Mouse (Mus musculus): Measurements from ENCODE around the gene Chmp3.

The Chmp3 gene

DNA sequence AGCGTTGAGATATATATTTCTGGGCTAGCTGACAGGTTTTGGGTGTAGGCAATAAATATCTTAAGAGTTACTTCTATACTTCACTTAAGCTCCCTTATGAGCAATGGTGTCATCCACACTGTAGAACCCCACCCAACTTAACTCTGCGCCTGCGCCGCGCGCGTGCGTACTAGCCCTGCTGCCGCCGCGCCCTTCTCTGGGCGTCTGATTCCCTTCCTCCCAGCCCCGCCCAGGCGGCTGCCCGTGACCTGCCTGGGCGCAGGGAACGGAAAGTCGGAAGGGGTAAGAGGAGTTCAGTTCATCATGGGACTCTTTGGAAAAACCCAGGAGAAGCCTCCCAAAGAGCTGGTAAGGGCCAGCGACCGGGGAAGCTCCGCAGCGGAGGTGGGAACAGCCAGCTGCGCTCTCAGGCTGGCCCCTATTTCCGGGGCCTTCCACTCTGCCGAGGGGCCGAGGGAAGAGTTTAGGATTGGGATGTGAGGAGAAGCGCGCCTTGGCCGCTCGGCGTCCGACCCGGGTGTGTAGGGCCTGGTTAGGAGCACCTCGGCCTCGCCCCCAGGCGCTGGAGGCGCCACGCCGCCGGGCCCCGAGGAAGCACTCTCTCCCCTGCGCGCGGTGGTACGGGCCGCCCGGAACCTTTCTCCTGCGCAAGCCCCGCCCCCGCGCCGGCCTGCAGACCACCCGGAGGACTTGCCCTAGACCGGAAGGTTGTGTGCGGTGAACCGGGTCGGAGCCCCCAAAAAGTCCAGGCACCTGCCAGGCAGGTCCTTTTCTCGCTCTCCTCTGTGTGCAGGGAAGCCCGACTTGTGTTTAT, at the start of gene Chmp3:
Gene Chmp3, plus strand, starts transcription at position 112 of the 814 bp plus-strand sequence.
- DNase-seq (ENCODE audit: inconsistent ontology term) = peak; percentile 97

DNA sequence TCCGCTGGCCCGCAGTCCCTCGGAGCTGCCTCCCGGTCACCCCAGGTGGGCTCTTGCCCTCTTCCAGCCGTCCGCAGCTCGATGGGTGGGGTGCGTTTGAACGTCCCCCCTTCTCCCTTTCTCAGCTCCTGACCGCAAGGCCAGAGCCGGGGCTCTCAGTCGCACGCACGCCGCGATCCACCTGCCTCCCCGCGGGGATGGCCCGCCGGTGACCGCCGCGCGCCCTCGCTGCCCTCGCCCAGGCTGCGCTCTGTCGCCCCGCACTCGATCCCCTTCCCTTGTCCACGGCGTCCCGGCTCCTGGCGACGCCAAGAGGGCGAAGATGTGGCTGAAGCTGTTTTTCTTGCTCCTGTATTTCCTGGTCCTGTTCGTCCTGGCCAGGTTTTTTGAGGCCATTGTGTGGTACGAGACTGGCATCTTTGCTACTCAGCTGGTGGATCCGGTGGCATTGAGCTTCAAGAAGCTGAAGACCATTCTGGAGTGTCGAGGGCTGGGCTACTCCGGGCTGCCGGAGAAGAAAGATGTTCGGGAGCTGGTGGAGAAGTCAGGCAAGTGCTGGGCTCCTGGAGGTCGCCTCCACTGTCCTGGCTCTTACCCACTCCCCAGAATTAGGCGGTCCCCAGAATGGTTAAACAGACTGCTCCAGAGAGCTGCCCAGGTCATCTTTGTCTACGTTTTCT, 49.1 kb upstream of the Chmp3 start:
- peak; percentile 67 for DNase-seq (ENCODE audit: inconsistent ontology term)

DNA sequence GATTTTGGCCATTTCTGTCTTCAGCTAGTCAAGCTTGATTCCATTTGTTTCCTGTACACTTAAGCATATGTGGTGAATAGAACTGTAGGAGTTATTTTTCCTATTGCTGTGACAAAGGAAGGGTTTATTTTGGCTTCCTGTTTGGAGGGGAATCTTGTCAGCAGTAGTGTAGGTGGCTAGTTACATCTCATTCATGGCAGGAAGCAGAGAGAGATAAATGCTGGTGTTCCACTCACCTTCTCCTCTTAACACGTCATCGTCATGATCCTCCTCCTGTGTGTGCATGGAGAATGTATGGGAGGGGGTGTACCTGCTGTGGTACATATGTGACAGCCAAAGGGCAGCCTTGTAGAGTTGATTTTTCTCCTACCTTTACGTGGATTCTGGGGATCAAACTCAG, 43.0 kb upstream of the Chmp3 start:
- DNase-seq (ENCODE audit: inconsistent ontology term) = no peak

DNA sequence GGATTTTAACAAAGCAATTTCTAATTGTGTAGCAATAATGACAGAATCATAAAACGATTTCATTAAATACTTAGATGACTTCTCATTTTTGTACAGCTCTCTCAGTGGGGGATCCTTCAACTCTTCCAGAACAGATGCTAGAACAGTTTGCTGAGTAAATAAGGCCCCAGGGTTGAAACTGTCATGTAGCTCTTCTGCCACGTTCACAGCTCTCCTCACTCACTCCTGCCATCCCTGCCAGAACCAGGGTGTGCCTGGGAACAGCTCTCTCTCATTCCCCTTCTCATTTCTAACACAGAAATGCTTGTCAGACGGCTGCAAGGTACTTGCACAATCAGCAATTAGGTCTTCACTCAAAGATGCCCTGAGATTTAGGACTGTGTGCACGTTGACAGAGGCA, 40.6 kb upstream of the Chmp3 start:
- no peak for DNase-seq (ENCODE audit: inconsistent ontology term)

DNA sequence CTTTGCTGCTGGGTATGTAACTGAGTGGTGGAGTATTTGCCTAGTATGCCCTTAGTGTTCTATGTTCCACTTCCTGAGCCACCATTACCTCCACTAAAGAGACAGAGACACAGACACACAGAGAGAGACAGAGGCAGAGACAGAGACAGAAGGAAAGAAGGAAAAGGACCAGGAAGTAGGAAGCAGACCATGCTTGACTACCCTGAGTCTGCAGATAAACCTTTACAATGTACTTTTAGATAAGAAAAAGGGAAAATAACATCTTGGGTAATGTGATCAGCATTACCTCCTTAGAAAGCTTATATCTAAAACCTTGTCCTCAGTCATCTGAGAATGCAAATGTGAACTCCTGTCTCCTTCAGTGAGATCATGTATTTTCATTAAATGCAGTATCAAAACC, 39.9 kb upstream of the Chmp3 start:
- DNase-seq (ENCODE audit: inconsistent ontology term) = no peak

DNA sequence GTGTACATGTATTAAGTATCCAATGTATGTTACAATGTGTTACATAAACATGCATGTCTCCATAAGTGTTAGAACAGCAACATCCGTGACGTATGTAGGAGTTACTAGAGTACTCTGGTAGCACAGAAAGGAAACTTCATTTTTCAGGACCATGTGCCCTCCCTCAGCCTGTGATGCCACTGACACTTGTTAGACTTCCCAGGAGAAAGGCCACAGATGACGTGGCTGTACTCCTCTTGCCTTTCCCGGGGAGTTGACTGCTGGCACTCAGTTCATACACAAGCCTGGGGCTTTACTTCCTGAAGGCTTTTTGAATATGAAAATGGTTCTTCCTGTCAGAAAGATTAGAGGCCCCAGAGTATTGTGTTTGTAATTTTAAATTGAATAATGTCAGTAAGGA, 39.5 kb upstream of the Chmp3 start:
- DNase-seq (ENCODE audit: inconsistent ontology term) = no peak

DNA sequence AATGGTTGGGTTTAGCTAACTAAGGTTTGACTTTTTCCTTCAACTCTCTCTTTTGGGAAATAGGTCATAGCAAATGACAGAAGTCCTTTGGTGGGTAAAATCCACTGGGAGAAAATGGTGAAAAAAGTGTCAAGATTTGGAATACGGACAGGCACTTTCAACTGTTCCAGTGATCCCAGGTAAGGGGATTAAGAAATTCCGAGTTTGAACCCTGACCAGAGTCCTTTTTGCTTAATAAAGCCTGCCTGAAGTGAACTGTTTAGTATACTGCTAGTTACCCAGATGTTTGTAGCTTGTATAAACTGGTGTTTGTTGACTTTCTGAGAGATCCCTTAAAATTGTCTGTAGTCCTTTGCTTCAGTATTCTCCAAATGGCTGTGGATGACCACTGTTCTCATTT, 37.9 kb upstream of the Chmp3 start:
- DNase-seq (ENCODE audit: inconsistent ontology term) = no peak

DNA sequence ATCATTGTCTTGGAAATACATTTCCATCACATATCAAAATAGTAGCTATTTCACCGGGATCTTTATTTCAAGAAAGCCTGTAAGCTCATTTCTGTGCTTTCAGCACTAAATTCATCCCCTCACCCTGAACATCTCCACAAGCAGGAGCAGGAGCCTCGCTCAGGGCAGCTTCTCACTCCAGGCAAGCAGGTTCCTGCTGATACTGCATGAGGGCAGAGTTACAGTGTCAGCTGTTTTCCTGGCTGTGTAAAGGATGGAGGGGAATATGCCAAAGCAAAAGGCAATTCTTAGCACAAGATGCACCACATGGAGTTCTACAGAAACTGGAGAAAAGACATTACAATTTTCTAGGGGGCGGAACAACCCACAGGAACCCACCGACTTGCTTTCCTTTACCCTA, 24.1 kb upstream of the Chmp3 start:
- DNase-seq (ENCODE audit: inconsistent ontology term) = no peak

DNA sequence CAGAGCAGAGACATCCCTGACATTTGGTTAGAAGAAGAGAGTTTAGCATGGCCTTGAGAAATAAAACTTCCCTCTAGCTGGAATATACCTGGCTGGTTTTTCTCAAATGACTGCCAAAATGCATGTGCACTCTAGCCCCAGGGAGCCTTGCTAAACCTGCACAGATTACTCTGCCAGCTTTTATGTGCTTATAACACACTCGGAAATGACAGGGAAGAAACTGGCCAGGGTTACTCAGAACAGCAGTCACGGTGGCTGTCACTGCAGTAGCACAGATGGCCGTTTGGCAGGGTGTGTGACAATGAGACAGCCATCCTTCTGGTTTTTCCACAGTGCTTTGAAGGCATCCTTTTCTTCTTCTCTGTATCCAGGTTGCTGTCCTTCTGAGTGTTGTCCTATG, 18.0 kb upstream of the Chmp3 start:
- DNase-seq (ENCODE audit: inconsistent ontology term) = no peak

DNA sequence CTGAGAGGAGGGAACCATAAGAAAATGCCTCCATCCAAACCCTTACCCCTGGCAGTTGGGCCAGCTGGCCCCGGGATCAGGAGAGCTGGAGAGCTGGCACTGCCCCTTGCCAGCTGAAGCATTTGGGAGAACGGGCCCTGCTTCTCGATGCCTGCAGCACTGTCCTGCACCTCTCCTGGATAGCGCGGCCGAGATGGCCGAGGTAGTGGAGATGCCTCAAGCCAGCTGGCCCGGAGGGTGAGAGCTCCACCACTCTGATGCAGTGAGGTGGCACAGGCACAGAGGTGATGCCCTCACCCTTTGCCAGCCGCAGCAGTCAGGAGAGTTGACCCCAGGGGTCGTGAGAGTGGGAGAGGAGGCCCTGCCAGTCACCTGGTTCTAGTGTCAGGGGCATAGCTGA, 16.5 kb upstream of the Chmp3 start:
- no peak for DNase-seq (ENCODE audit: inconsistent ontology term)

DNA sequence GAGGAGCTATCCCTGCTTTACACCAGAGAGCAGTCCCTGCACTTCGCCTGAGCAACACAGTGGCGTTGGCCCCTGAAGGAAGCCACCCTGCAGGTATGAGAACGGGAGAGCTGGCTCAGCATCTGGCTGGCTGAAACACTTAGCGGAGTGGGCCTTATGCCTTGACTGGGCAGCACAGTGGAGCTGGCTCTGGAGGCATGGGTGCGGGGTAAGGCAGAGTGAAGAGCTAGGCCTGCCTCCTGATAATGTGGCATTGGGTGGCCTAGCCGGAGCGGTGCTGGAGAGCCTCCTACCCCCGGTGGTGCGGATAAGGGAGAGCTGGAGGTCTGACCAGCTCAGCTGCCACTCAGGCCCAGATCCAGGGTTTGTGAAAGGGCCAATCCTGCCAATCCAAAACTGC, 15.8 kb upstream of the Chmp3 start:
- no peak for DNase-seq (ENCODE audit: inconsistent ontology term)

DNA sequence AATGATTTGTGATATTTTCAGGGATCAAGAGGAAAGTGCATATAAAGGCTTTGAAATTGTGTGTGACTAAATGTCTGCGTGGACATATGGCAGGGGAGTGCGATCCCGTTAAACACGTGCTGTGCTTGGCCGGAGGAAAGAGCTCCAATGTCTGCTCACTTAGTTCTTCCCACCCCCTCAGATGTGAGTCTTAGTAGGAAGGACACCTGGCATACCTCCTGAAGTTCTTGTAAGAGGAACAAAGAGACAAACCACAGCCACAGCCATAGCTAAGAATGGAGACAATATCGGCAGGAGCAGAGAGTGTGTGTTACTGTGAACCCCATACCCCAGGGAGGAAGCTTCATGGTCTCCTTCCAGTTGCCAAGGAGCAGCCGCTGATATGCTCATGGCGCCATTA, 13.4 kb upstream of the Chmp3 start:
- DNase-seq (ENCODE audit: inconsistent ontology term) = no peak

DNA sequence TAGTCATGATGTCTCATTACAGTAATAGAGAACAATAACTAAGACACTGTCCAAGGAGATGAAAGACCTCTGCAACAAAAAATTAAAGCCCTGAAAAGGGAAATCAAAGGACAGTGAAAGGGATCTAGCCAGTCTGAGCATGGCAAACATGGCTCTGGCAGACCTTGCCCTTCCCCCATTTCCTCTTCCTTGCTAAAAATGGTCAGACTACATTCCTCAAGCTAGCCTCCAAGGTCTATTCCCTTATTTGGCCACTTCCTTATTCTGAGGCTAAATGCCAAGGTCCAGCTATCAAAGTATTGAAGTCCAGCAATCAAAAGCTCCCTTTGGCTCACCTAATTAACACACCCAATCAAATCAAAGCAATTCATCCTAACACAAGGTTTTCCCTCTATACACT, 6.3 kb upstream of the Chmp3 start:
- DNase-seq (ENCODE audit: inconsistent ontology term) = peak; percentile 25

DNA sequence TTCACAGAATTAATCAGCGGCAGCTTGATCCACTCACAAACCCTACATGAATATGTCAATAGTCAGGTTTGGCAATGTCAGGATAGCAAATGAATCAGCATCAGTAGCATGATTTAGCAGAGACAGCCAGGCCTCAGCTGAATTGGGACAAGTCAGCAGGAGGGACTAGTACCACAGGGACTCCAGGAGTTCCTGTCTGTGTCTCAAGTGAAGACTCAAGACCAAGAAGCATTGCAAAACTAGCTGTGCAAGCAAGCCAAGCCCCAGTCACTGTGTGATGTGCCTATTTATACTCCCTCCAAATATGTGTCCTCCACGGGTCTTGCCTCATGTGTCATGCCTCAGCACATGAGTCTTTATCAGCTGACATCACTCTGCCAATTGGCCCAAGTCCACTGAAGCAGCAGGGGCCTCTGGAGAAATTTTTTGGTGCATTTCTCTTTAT, 11.9 kb downstream of the Chmp3 start:
- peak; percentile 30 for DNase-seq (ENCODE audit: inconsistent ontology term)

DNA sequence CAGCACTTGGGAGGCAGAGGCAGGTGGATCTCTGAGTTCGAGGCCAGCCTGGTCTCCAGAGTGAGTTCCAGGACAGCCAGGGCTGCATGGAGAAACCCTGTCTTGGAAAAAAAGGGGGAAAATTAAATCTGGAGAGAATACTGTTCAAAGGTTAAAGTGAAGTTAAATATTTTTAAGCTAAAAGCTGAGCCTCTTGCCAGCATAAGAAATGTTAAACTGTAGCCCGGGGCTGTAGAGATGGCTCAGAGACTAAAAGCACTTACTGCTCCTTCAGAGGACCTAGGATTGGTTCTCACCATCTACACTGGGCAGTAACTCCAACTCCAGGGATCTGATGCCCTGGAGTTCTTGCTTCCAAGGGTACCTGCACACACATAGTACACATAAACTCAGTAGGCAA, 13.2 kb downstream of the Chmp3 start:
- no peak for DNase-seq (ENCODE audit: inconsistent ontology term)

DNA sequence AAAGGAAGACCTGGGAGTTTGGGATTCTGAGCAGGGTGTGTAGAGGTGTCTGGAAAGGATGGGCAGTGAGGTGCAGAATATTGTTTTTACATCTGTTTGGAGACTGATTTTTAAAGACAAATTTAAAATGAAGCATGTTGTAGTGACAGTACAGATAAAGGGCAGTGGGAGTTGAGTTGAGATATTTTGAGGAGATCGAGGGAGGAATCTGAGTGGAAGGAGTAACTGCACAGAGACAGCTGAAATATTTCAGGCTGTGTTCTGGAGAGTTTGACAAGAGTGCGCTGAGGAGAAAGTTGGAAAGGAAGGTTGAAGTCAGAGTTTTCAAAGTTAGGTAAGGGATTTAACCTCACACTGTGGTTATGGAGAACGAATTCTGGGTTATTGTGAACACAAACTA, 25.0 kb downstream of the Chmp3 start:
- no peak for DNase-seq (ENCODE audit: inconsistent ontology term)

DNA sequence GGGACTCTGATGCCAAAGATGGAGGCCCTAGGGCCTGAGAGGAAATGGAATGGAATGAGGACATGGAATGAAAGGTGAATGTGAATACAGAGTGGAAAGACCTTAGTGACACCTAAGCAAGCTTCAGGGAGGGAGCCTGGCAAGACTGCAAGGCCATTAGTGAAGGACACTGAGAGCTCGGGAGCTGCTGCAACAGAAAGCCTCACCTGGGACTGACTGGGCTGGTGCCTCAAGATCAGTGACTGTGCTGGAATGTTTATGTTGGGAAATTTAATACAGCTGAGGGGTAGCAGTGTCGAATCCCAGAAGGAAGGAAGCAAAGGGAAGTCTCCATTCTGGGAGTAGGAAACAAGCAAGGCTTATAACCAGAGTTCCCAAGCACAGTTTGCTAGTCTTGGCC, 25.4 kb downstream of the Chmp3 start:
- no peak for DNase-seq (ENCODE audit: inconsistent ontology term)

DNA sequence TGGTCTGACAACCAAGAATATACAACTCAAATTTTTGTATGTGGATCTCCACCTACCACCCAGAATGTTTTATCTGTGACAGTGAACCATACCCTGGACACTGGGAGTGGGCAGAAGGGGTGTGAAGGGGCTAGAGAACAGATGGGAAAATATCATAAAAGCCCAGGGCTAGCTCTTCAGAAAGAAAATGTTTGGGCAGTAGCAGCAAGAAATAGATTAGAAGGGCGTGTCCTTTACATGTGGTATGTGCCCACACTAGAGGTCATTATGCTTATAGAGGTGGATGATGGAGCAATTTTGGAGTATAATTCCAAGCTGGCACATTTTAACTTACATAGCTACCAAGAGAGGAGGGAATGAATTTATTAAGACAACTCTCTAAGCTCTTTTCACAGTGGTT, 31.8 kb downstream of the Chmp3 start:
- DNase-seq (ENCODE audit: inconsistent ontology term) = no peak

DNA sequence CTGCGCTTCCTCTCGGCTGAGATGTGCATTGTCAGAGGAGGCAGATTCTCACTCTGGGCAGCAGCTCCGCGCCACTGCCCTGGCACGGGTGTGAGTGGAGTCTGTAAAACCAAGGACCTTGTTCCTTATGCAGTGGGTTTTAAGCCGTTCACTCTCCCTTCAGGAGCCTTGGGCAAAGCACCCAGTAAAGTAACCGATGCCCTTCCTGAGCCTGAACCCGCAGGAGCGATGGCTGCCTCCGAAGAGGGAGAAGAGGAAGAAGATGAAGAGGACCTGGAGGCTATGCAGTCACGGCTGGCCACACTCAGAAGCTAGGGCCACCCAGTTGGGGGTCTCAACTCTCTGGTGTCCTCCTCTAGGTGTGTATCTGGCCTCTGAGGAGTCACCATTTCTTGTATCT, 35.9 kb downstream of the Chmp3 start:
- DNase-seq (ENCODE audit: inconsistent ontology term) = no peak

DNA sequence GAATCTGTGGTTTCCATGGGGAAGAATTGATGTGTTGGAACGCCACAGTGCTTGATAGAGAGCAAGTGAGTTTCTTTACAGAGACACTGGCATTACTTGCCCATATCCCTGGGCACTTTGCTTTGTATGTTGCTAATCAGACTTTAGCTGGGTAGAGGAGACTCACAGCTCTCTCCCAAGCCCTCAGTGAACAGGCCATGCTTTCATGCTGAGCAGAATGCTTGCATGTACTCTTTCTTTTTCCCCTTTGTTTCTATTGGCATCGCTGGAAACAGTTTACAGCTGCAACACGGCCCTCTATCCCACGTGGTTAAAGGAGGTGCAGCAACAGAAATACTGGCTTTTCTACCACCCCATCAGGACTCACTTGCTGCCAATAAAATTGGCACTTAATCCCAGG, 39.6 kb downstream of the Chmp3 start:
- no peak for DNase-seq (ENCODE audit: inconsistent ontology term)

DNA sequence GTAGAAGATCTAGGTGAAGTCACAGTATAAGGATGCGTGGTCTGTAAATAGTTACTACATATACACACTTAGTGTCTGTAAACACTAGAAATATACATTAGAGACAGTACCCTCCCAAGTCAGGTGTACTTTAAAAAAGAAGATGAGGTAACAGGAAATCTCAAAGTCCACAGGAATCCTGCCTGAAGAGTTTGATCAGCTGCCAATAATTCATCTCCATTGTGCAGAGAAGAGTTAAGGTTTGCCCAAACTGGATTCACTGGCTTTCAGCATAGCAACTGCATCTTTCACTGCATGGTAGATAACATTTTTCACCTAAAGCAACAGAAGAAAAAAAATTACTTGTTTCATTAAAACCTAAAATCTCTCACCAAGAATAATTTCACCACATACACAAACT, 45.8 kb downstream of the Chmp3 start:
- no peak for DNase-seq (ENCODE audit: inconsistent ontology term)

DNA sequence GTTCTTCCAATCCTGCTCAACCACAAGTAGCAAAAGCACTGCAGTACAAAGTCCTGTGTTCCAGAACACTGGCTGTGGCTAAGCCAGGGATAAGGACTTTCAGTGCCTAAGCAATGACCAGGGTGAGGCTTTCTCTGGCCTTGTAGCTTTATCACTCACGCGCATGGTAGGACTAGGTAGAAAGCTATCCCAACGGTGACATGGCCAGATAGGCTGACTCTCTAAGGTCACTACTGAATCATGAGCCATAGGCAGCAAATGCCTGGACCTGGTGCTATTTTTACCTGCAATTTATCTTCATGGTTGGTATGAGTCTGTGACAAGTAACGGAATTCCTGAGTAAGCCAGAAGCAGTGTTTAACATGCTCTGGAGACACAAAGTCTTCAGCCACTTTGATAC, 46.6 kb downstream of the Chmp3 start:
- no peak for DNase-seq (ENCODE audit: inconsistent ontology term)

DNA sequence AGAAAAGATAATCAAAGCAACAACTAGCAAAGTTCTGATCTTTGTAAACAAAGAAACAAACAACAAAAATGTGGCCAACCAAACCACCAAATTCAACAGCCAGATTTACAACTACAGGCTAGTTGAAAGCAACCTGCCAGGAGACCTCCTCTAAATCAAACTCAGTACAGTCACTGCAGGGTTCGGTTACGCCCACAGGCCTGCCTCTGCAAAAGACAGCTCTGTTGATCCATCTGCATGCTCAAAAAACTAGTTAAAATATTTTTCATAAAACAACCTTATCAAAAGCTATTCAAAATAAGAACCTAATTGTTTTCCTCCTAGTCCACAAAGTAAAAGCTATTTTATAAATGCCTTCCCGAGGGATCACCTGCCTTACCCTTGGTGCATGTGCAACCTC, 64.2 kb downstream of the Chmp3 start:
- no peak for DNase-seq (ENCODE audit: inconsistent ontology term)

DNA sequence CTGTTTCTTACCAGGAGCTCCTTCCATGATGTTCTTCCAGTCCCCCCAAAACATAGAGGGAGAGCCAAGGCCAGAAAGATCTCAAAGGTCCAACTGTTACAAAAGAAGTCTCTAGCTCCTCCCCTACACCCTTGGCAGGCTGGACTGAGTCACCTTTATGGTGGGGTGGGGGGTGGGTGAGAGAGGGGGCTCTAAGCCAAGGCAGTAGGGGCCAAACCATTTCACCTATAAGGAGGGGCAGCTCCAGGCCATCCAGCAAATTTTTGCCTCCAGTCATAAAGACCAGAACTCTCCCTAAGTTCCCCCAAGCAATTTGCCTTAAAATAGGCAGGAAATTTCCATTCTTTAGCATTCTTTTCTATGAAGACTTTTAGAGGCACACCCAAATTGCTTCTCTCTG, 65.4 kb downstream of the Chmp3 start:
- DNase-seq (ENCODE audit: inconsistent ontology term) = no peak

All from Muller cell, postnatal 12 days (primary cell).